Mouse (Mus musculus): ENCODE results near the gene Ankrd55.

DNA sequence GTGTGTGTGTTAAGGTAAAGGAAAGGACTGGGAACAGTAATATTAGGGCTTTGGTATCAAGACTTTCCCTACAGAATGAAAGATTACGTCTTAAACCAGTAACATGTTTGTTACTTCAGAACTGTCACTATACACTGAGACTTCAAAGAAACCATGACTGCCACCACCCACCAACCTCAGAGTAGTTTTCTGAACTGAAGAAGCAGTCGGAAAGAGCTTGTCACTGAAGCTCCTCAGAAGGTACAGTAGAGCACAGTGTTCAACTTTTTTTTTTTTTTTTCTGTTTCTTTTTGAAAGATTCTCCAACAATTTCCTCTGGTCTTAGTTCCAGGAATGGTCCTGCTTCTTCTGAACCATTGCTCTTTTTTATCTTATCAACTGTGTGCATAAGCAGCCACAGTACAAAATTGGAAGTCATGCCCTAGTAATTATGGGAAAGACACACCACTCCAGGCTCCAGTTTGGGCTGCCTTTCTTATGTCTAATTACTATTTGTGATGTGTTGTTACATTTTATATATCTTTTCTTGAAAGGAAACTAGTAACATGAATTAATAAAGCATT lies 129.7 kb downstream of the Ankrd55 start:
- TF ChIP-seq CTCF (IDR thresholded peaks at IDR 0.05; ENCODE audit: control insufficient read depth, insufficient read depth, insufficient replicate concordance, low read depth, low read length) (no peak), POLR2A (IDR thresholded peaks at IDR 0.05; ENCODE audit: control insufficient read depth, low read depth, low read length) (no peak)

Data from testis, adult 2 months (tissue).